Mouse (Mus musculus): ENCODE data around the gene Pgbd1. TPM values are rescaled to one million over a fixed set of nuclear protein-coding genes. Genes with fewer than 3 reads are reported as not detected.

Pgbd1 gene
- polyA plus RNA-seq, 1 experiment from 2014 or later, result 2.0 TPM

DNA sequence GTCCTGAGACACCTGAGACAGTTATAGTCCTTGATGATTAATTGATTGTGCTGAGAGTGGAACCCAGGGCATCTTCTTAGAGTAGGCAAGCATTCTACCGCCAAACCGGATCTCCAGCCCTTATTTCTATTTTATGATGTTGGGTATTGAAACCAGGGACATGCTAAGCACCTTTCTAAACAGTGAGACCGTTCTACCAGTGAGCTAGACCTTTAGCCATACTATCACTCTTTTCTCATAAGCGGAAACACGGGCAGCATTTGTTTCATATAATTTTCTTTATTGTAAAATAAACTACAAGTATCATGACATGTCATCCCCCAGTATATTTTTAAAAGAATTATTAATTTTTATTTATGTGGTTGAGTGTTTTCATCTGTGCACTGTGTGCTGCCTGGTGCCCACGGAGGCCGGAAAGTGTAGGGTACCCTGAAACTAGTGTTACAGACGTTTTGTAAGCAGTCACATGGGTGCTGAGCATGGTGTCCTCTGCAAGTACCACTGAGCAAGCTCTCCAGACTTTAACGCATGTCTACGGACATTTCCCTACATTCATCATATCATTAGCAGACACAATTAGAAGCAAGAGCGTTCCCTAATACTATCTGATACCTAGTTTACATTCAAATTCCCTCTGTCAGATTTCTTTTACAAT is 31.9 kb downstream of the Pgbd1 start:
- Histone ChIP-seq H3K4me3 (replicated peaks; ENCODE audit: low read depth, low read length) (peak overlapping the region; percentile 38), H3K27me3 (ENCODE audit: insufficient read depth, low read length) (no peaks in the 10 kb centered on the region), H3K9me3 (replicated peaks; ENCODE audit: low read length) (no peaks in the 10 kb centered on the region), H3K4me2 (ENCODE audit: low read length) (peak overlapping the region; percentile 57), H3K27ac (no peak overlapping the region), H3K36me3 (ENCODE audit: insufficient read depth, low read length) (no peaks in the 10 kb centered on the region), H3K9ac (ENCODE audit: low read depth, low read length) (peak overlapping the region; percentile 52; the same call in 1 of the 2 replicates), H3K4me1 (replicated peaks; ENCODE audit: insufficient read depth, low read length) (no peaks in the 10 kb centered on the region; the same call in 1 of the 2 replicates)
- DNase-seq (ENCODE audit: low spot score) (no peak), ATAC-seq (replicated peaks; ENCODE audit: low FRiP score, low read depth) (no peak)
- TF ChIP-seq CTCF (IDR thresholded peaks at IDR 0.05; ENCODE audit: low read depth), result no peak
- 54% methylated on average over 11 of the region's 11 CpGs for WGBS

DNA sequence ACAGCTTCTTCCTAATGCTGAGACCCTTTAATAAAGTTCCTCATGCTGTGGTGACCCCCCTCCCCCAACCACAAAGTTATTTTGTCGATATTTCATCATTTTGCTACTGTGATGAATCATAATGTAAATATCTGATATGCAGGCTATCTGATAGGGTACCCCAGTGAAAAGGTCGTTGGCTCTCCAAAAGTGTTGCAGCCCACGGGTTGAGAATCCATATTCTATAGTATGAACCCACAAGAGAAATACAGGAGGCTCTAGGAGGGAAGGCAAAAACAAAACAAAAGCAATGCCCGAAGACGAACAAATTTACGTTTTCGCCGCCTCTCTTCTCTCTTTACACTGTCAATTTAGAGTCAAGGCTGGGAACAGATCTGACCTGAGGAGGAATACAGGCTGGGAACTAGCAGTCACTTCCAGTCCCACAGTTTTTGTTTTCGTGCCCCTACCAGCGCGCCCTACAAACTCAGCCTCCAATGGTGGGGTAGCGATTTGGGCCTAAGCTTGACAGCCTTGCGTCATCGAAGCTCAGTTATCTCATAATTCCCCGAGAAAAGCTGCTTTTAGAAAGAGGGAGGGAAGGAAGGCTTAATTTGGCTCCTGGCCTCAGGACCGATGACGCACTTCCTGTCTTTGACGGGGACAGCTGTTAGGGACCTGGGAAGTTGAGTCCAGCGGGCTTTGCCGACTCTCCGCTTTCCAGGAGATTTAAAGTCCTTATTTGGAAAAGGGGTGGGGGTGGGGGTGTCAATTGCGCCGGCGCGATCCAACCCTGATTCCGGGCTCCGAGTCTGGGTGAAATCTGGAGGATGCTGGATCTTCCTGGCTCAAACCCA is 32.7 kb downstream of the Pgbd1 start:
- Histone ChIP-seq H3K27ac (peak overlapping the region; percentile 58), H3K27me3 (ENCODE audit: insufficient read depth, low read length) (no peaks in the 10 kb centered on the region), H3K4me3 (replicated peaks; ENCODE audit: low read depth, low read length) (peak overlapping the region; percentile 38), H3K4me2 (ENCODE audit: low read length) (peak overlapping the region; percentile 57), H3K9ac (ENCODE audit: low read depth, low read length) (peak overlapping the region; percentile 52), H3K4me1 (replicated peaks; ENCODE audit: insufficient read depth, low read length) (no peaks in the 10 kb centered on the region; the same call in 1 of the 2 replicates), H3K36me3 (ENCODE audit: insufficient read depth, low read length) (no peaks in the 10 kb centered on the region), H3K9me3 (replicated peaks; ENCODE audit: low read length) (no peaks in the 10 kb centered on the region)
- 3% methylated on average over 27 of the region's 27 CpGs for WGBS
- ATAC-seq (replicated peaks; ENCODE audit: low FRiP score, low read depth) (peak; percentile 95), DNase-seq (ENCODE audit: low spot score) (peak; percentile 96)
- TF ChIP-seq CTCF (IDR thresholded peaks at IDR 0.05; ENCODE audit: low read depth), result no peak

DNA sequence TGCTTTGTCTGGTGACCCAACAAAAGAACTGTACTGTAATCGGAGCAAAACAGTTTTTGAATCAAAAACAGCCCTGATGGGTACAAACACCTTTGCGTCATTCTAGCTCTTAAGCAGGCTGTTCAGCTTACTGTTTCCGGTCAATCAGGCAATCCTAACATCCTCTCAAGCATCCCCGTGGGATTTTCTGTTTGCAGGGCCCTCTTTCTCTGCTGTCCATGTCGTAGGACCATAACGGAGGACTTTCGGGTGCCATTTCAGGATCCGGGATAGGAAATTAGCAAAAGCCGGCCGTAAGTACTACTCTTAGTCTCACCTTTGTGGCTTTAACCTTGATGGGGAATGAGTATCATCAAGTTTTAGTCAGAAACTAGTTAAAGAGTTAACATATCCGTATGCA is 33.5 kb downstream of the Pgbd1 start:
- H3K9ac ChIP-seq (ENCODE audit: low read depth, low read length), result no peak overlapping the region
- no peak overlapping the region; the same call in 1 of the 2 replicates for H3K4me2 ChIP-seq (ENCODE audit: low read length)
- no peaks in the 10 kb centered on the region for H3K27me3 ChIP-seq (ENCODE audit: insufficient read depth, low read length)
- DNase-seq (ENCODE audit: low spot score), result no peak
- no peaks in the 10 kb centered on the region for H3K9me3 ChIP-seq (replicated peaks; ENCODE audit: low read length)
- no peaks in the 10 kb centered on the region for H3K36me3 ChIP-seq (ENCODE audit: insufficient read depth, low read length)
- no peak for TF ChIP-seq CTCF (IDR thresholded peaks at IDR 0.05; ENCODE audit: low read depth)
- no peak for ATAC-seq (replicated peaks; ENCODE audit: low FRiP score, low read depth)
- H3K4me3 ChIP-seq (replicated peaks; ENCODE audit: low read depth, low read length), result no peak overlapping the region
- no peaks in the 10 kb centered on the region; the same call in 1 of the 2 replicates for H3K4me1 ChIP-seq (replicated peaks; ENCODE audit: insufficient read depth, low read length)
- no peak overlapping the region for H3K27ac ChIP-seq
- 77% methylated on average over 11 of the region's 11 CpGs for WGBS

DNA sequence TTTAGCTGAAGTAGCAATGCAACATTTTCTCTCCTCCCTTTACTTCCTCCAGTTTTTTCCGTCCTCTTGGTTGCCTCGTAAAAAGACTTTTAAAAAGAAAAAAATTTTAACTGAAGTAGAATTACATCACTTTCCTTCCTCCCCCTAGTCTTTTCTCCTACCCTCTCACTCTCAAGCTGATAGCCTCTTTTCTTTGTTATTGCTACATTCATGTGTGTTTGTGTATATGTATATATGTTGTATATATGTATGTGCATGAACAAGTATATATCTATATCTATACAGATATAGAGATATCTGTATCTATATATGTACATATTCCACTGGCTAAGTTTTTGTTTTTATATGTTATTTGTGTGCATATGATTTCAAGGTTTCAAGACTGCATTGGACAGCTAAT is 38.0 kb downstream of the Pgbd1 start:
- 0% methylated on average over 2 of the region's 2 CpGs for WGBS
- Histone ChIP-seq H3K27ac (peak overlapping the region; percentile 87; the same call in 1 of the 2 replicates), H3K9me3 (replicated peaks; ENCODE audit: low read length) (no peaks in the 10 kb centered on the region), H3K9ac (ENCODE audit: low read depth, low read length) (peak overlapping the region; percentile 88; the same call in 1 of the 2 replicates), H3K27me3 (ENCODE audit: insufficient read depth, low read length) (no peaks in the 10 kb centered on the region), H3K4me3 (replicated peaks; ENCODE audit: low read depth, low read length) (peak overlapping the region; percentile 81), H3K4me2 (ENCODE audit: low read length) (peak overlapping the region; percentile 84), H3K36me3 (ENCODE audit: insufficient read depth, low read length) (0 out of 2 replicates have a peak, but pooled peaks cover 8% of the 10 kb centered on the region), H3K4me1 (replicated peaks; ENCODE audit: insufficient read depth, low read length) (no peaks in the 10 kb centered on the region; the same call in 1 of the 2 replicates)
- no peak for DNase-seq (ENCODE audit: low spot score)
- peak; percentile 6; the same call in 1 of the 2 replicates for ATAC-seq (replicated peaks; ENCODE audit: low FRiP score, low read depth)
- no peak for TF ChIP-seq CTCF (IDR thresholded peaks at IDR 0.05; ENCODE audit: low read depth)

DNA sequence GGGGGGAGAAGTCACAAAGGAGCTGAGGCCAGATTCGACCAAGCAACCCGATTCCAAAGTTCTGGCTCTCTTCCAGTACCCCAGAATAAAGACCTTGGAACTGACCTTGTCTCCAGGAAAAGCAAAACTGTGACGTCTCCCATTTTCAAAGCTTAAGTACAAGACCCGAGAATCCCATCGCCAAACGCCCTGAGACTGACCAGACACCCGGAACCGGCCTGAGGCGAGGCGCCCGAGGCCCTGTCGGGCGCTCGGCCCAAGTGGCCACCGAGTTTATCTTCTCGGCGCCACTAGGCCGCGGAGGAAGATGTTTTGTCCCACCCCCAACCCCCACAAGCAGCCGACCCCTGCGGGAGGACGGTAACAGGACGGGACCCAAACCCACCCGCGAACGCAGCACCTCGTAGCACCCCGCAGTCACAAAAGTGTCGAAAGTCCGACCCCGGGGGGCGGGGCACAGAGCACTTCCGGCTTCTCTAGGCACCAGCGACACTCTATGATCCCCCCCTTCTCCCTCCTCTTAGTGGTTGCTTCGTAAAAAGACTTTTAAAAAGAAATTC is 38.5 kb downstream of the Pgbd1 start, which contains the start of gene Zkscan3:
TSS of gene Zkscan3 (minus strand) at position 469 of the 560 bp plus-strand sequence.
- no peaks in the 10 kb centered on the region for H3K9me3 ChIP-seq (replicated peaks; ENCODE audit: low read length)
- no peaks in the 10 kb centered on the region; the same call in 1 of the 2 replicates for H3K4me1 ChIP-seq (replicated peaks; ENCODE audit: insufficient read depth, low read length)
- H3K27me3 ChIP-seq (ENCODE audit: insufficient read depth, low read length), result no peaks in the 10 kb centered on the region
- peak within 1 kb of the TSS; percentile 84 for H3K4me2 ChIP-seq (ENCODE audit: low read length)
- H3K27ac ChIP-seq, result peak within 1 kb of the TSS; percentile 87
- TF ChIP-seq CTCF (IDR thresholded peaks at IDR 0.05; ENCODE audit: low read depth), result no peak
- DNase-seq (ENCODE audit: low spot score) (peak; percentile 90), ATAC-seq (replicated peaks; ENCODE audit: low FRiP score, low read depth) (peak; percentile 95)
- H3K36me3 ChIP-seq (ENCODE audit: insufficient read depth, low read length), result 0 out of 2 replicates have a peak, but pooled peaks cover 8% of the 10 kb centered on the region
- peak within 1 kb of the TSS; percentile 81 for H3K4me3 ChIP-seq (replicated peaks; ENCODE audit: low read depth, low read length)
- H3K9ac ChIP-seq (ENCODE audit: low read depth, low read length), result peak within 1 kb of the TSS; percentile 88
- under 1% methylated on average over 35 of the region's 35 CpGs for WGBS

All from kidney, postnatal 0 days (tissue).